Mouse (Mus musculus) stomach, postnatal 0 days (tissue): Measurements from ENCODE around the gene Rab10. TPM values are rescaled to one million over a fixed set of nuclear protein-coding genes. Genes with fewer than 3 reads are reported as not detected.

ENCODE experiments used
- ATAC-seq: fragments of 200-750 bp; cut with Nextera tagmentation; 2 replicates; pipeline ENCODE4 v1.8.0; 2017; ENCODE audit not compliant: low FRiP score, low TSS enrichment
- DNase-seq: peaks from one replicate; pipeline ENCODE4 v3.0.0-alpha.2; 2016; ENCODE audit warnings: low spot score
- H3K27ac ChIP-seq: fragments of 300-500 bp; sonication (generic); replicated peaks from 2 replicates; pipeline ENCODE4 v1.5.1; 2014; ENCODE audit warnings: mild to moderate bottlenecking, control low read depth
- H3K27me3 ChIP-seq: fragments of 300-500 bp; sonication (generic); 2 replicates; pipeline ENCODE4 v1.6.1; 2014; ENCODE audit warnings: low read length; ENCODE audit not compliant: control insufficient read depth, insufficient read depth
- H3K36me3 ChIP-seq: fragments of 300-500 bp; sonication (generic); 2 replicates; pipeline ENCODE4 v1.6.1; 2014; ENCODE audit warnings: low read length, mixed read lengths; ENCODE audit not compliant: control insufficient read depth, insufficient read depth
- H3K4me1 ChIP-seq: fragments of 300-500 bp; sonication (generic); replicated peaks from 2 replicates; pipeline ENCODE4 v1.6.1; 2014; ENCODE audit warnings: antibody characterized with exemption; ENCODE audit not compliant: control insufficient read depth, insufficient read depth
- H3K4me2 ChIP-seq: fragments of 300-500 bp; sonication (generic); replicated peaks from 2 replicates; pipeline ENCODE4 v1.6.1; 2014; ENCODE audit warnings: low read depth, mild to moderate bottlenecking, control low read depth, moderate library complexity
- H3K4me3 ChIP-seq: fragments of 300-500 bp; sonication (generic); 2 replicates; pipeline ENCODE4 v1.5.1; 2014; ENCODE audit warnings: low read depth, low read length, control low read depth
- H3K9ac ChIP-seq: fragments of 300-500 bp; sonication (generic); 2 replicates; pipeline ENCODE4 v1.6.1; 2014; ENCODE audit warnings: mild to moderate bottlenecking, low read length, control low read depth, mixed read lengths
- H3K9me3 ChIP-seq: fragments of 300-500 bp; sonication (generic); 2 replicates; pipeline ENCODE4 v1.6.1; 2016; ENCODE audit warnings: low read length; ENCODE audit not compliant: control insufficient read depth
- CTCF ChIP-seq: IDR thresholded peaks from 2 replicates; pipeline ENCODE4 v1.5.1; 2016; ENCODE audit warnings: antibody characterized with exemption, low read depth, mild to moderate bottlenecking, moderate library complexity
- EP300 ChIP-seq: optimal IDR thresholded peaks from 2 replicates; pipeline ENCODE3; 2016; ENCODE audit warnings: antibody characterized with exemption
- WGBS: fragments of 180-500 bp; shearing (Covaris S2); extraction: QIAGEN DNeasy Blood & Tissue Kit; methylation state at CpG from one replicate; pipeline ENCODE4 v1.1.7; 2014; 5-methylcytosine and 5-hydroxymethylcytosine counted together
- polyA plus RNA-seq: library from polyadenylated mRNA; unstranded; fragments of >200 nt; fragmentation: Nextera tagmentation; extraction: Ambion mirVana; gene quantifications from 2 replicates; pipeline ENCODE4 v1.2.1, GENCODE M21; 2015

Gene Rab10
- polyA plus RNA-seq, 1 experiment from 2014 or later: 83.9 TPM

GRCm38 (mm10) chr12:3246091-3246490 is 63.7 kb downstream of the Rab10 start:
- ATAC-seq: peak; percentile 29; the same call in 1 of the 2 replicates

GRCm38 (mm10) chr12:3239544-3239943 is 70.2 kb downstream of the Rab10 start:
- DNase-seq (no peak), ATAC-seq (no peak)
- WGBS: 97% methylated on average over 1 of the region's 1 CpGs
- no peak overlapping the region for H3K9ac ChIP-seq
- H3K9me3 ChIP-seq: no peaks in the 10 kb centered on the region
- H3K27me3 ChIP-seq: no peaks in the 10 kb centered on the region
- no peaks in the 10 kb centered on the region for H3K4me1 ChIP-seq
- TF ChIP-seq CTCF: no peak
- no peak for TF ChIP-seq EP300
- H3K36me3 ChIP-seq: peaks cover 7% of the 10 kb centered on the region
- no peak overlapping the region for H3K27ac ChIP-seq
- no peak overlapping the region for H3K4me2 ChIP-seq
- no peak overlapping the region for H3K4me3 ChIP-seq

More at GRCm38 (mm10) chr12:3246091-3246490, 63.7 kb downstream of the Rab10 start:
- Histone ChIP-seq H3K4me1 (no peaks in the 10 kb centered on the region), H3K9ac (no peak overlapping the region), H3K4me2 (no peak overlapping the region), H3K27me3 (no peaks in the 10 kb centered on the region), H3K36me3 (peaks cover 10% of the 10 kb centered on the region; the same call in 1 of the 2 replicates), H3K4me3 (no peak overlapping the region), H3K27ac (no peak overlapping the region), H3K9me3 (no peaks in the 10 kb centered on the region)
- TF ChIP-seq EP300: no peak
- TF ChIP-seq CTCF: no peak
- no peak for DNase-seq
- 93% methylated on average over 6 of the region's 6 CpGs for WGBS

- 95% methylated on average over 16 of the region's 16 CpGs for WGBS
- H3K27me3 ChIP-seq: no peaks in the 10 kb centered on the region
- no peak for DNase-seq
Observed at GRCm38 (mm10) chr12:3238361-3239051, 71.3 kb downstream of the Rab10 start.

GRCm38 (mm10) chr12:3237799-3238198 is 72.0 kb downstream of the Rab10 start:
- no peaks in the 10 kb centered on the region for H3K27me3 ChIP-seq
- no peak overlapping the region for H3K4me2 ChIP-seq
- no peak overlapping the region for H3K27ac ChIP-seq
- ATAC-seq (no peak), DNase-seq (no peak)
- H3K36me3 ChIP-seq: peaks cover 7% of the 10 kb centered on the region
- no peak for TF ChIP-seq CTCF
- TF ChIP-seq EP300: no peak
- H3K9ac ChIP-seq: no peak overlapping the region
- no peak overlapping the region for H3K4me3 ChIP-seq
- WGBS: 92% methylated on average over 5 of the region's 5 CpGs
- H3K9me3 ChIP-seq: no peaks in the 10 kb centered on the region
- H3K4me1 ChIP-seq: no peaks in the 10 kb centered on the region

More at GRCm38 (mm10) chr12:3238361-3239051, 71.3 kb downstream of the Rab10 start:
- H3K4me1 ChIP-seq: no peaks in the 10 kb centered on the region
- no peaks in the 10 kb centered on the region for H3K9me3 ChIP-seq
- peaks cover 7% of the 10 kb centered on the region for H3K36me3 ChIP-seq
- H3K4me3 ChIP-seq: no peak overlapping the region
- no peak for TF ChIP-seq EP300
- TF ChIP-seq CTCF: no peak
- H3K27ac ChIP-seq: no peak overlapping the region
- H3K4me2 ChIP-seq: no peak overlapping the region
- ATAC-seq: no peak
- no peak overlapping the region for H3K9ac ChIP-seq

GRCm38 (mm10) chr12:3236831-3237681 is 72.7 kb downstream of the Rab10 start:
- H3K4me3 ChIP-seq: no peak overlapping the region
- no peak overlapping the region for H3K9ac ChIP-seq
- no peak overlapping the region for H3K27ac ChIP-seq
- H3K27me3 ChIP-seq: no peaks in the 10 kb centered on the region
- peak; percentile 3; the same call in 1 of the 2 replicates for ATAC-seq
- TF ChIP-seq EP300: no peak
- TF ChIP-seq CTCF: no peak
- no peaks in the 10 kb centered on the region for H3K4me1 ChIP-seq
- H3K4me2 ChIP-seq: no peak overlapping the region
- H3K9me3 ChIP-seq: no peaks in the 10 kb centered on the region
- WGBS: 97% methylated on average over 12 of the region's 12 CpGs
- peaks cover 7% of the 10 kb centered on the region for H3K36me3 ChIP-seq
- DNase-seq: peak; percentile 31
